Mouse (Mus musculus) 3T3-L1 (cell line): Measurements from ENCODE around the gene Taf6l.
A peak's percentile ranks its signal among the peaks of the same experiment; 100 is the strongest.
"Not testable (repeated sequence)": the region's sequence is repeated elsewhere in the genome, so short reads cannot be mapped to it uniquely, and the experiment has no call there.

Experiments used
- DNase-seq: peaks from one replicate; pipeline ENCODE4 v3.0.0-alpha.2; 2015; ENCODE audit warnings: low read depth, low spot score

Gene Taf6l

DNA sequence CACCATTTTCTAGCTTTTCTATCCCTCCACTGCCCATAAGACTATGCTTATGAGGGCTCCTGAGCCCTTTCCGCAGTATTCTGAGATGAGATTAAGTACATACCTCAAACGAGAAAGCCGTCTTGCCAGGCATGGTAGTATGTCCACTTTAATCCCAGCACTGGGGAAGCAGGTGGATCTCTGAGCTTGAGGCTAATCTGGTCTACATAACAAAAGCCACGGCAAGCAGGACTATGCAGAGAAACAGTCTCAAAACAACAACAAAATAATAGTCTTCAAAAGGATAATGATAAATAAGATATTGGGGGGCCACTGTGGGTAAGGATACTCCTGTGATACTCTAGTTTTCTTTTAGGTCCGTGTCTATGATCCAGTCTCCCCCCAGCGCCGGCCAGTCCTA, 47.3 kb downstream of the Taf6l start:
- DNase-seq: no peak

DNA sequence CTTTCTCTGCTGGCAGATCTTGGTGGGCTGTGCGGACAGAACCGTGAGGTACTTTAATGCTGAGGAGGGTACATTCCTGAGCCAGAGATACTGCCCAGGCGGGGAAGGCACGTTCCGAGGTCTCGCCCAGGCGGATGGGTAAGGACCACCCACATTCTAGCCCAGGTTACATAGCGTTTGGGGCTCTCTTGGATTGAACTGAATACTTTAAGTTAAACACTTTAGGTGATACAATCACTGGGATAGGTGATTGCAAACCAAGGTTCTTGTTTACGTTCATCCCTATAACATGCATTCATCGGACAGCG, 50.1 kb downstream of the Taf6l start:
- DNase-seq: no peak

DNA sequence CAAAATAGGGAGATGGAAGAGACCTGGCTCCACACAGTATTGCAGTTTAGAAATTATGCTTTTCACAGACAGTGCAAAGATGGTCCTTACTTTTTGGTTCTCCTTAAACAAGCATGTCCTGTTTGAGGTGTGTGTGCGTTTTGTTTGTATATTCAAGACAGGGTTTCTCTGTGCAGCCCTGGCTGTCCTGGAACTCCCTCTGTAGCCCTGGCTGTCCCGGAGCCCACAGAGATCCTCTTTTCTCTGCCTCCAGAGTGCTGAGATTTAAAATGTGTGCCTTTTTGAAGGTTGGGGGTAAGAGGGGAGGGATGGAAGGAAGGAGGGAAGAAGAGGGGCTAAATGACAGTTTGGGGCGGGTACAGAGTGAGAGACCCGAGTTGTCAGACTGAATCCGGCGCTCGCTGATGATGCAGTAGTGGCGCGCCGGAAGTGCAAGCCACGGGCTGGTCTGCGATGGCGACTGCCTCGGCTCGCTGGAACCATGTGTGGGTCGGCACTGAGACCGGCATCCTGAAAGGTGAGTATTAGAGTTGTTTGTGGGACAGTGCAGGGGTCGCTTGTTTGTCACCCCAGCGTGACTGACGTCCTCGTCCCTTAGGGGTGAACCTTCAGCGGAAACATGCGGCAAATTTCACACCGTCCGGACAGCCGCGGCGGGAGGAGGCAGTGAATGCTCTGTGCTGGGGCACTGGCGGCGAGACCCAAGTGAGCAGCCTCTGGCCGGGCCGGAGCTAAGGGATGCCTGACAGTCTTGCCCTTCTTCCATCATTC, 50.6 kb downstream of the Taf6l start, which contains the start of gene Wdr74:
TSS of gene Wdr74 (plus strand) at position 439 of the 771 bp plus-strand sequence.
- DNase-seq: peak; percentile 92

DNA sequence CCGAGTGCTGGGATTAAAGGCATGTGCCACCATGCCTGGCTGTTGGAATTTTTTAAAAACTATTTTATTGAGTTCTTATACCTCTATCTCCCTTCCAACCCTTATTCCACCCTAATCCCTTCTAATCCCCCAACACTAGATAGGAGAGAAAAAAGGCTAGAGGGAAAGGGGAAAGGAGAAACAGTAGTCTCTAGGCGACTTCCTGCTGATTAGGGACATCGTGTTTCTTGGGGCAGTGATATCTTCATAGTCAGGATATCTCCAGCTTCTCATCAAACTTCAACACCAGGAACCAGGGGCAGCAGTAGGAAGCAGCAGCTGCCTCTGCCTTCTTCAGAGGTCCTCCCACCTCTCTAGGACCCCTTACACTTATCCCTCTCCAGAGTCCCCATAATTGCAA, 51.9 kb downstream of the Taf6l start:
- DNase-seq: no peak

DNA sequence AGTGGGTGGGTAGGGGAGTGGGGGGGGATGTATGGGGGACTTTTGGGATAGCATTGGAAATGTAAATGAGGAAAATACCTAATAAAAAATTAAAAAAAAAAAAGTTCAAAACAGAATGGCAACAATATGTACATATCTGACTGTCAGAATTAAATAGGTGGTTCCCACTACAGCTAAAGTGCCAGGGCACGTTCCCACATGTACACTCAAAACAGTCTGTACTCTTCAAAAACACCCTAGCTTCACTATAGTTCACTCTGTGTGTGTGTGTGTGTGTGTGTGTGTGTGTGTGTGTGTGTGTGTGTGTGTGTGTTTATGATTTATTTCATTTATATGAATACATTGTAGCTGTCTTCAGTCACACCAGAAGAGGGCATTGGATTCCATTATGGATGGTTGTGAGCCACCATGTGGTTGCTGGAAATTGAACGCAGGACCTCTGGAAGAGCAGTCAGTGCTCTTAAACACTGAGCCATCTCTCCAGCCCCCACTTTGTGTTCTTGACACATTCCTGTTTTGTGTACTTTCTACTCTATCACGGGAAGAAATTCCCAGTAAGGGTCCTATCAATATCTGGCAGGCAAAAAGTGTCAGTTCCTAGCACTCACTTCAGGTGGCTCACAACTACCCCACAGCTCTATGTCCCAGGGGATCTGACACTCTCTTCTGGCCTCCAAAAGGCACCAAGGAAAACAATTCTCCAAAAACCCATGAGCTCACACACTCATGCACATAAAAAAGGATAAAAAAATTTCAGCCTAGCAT, 57.7 kb downstream of the Taf6l start:
- not testable (repeated sequence) for DNase-seq

DNA sequence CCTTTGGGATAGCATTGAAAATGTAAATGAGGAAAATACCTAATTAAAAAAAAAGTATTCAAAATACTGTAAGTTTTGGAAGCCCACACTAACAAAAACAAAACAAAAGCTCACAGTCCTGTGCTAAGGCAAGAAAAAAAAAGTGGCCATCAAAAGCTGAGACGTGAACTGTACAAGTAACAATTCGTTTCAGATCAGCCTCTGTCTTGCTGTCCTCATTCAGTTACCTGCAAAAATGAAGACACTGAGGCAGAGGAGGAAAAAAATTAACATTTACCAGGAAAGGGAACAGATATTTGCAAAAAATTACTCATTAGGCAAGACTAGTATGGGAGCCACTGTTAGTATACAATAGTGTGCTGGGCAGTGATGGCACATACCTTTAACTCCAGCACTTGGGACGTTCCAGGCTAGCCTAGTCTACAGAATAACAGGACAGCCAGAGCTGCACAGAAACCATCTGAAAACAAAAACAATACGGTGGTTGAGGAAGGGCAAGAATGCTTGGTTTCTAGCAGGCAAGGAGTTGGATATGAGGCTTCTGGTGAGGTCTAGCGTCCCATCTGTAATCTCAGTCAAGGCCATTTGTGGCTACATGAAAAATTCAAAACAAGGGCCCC, 58.6 kb downstream of the Taf6l start:
- peak; percentile 57 for DNase-seq

DNA sequence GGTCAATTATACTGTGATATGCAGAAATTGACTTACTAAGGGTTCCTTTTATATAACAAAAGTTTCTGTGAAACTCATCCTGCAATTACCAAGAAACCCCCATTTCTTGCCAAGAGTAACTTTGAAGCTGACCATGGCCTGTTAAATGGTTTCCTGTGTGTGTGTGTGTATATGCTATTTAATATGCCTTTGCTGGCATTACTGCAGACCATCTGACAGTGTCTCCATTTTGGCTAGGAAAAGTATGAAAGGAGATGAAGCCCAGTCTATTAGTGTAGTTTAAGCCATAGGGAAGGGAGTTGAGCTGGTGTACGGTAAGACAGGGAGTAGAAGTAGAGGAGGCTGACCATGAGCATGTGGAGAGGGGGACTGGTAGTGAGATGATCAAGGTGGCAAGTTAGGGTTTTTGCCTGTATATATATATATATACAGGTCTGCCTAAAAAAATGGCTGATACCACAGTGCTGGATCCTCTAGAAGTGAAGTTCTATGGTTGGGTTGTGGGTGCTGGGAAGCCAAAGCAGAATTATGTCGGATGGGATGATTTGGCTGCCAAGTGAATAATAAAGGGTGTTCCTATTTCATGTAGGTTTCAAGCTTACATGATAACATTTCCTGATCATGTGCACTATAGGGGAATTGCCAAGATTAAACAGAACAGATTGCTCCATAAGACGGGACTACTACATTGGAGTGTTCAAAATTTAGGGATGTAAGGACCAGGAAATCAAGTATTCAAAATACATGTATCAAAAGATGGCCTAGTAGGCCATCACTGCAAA, 59.4 kb downstream of the Taf6l start:
- peak; percentile 51 for DNase-seq

DNA sequence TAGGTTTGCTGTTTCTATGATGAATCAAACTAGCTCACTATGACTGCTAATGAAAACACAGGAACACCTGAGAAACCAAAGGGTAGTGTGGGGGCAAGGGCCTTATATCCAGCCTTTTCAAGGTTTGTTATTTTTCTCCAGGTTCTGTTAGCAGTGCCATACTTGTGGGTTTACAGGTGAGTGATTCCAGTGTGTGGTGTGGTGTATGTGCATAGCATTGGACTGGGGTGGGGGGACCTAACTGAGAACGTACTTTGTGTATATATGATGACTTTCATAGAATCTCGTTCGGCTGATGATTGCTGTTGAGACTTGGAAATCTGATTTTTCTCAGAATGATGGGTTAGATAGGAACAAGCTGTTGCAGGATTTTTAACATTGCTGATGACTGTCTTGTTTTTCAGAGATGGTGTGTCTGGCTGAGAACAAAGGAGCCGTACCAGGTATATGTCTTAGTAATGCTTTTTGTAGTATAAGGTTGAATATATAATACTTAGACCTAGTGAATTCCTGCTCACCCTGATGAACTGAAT, 61.1 kb downstream of the Taf6l start:
- DNase-seq: no peak
